Mouse (Mus musculus) thymus, postnatal 4 days (tissue): ENCODE data around the gene Agbl4.

Source experiments
- DNase-seq: peaks from one replicate; pipeline ENCODE4 v3.0.0; 2021

The Agbl4 gene

DNA sequence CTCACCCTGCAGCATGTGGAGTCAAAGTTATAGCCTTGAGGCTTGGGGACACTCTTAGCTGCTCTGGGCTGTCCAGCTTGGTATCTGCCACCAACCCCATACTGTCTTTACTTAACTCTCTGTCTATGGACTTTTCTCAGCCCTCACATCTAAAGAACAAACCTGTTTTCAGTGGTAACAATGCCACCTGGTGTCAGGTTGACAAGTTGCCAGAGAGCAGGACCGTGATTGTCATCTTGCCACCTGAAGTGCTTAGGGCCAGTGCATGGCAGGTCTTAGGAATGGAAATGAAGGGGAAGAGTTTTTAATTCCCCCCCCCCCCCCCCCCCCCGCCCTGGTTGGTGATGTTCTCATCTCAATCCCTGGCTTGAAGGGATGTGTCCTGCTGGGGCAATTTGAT lies 1112.7 kb downstream of the Agbl4 start:
- peak; percentile 8 for DNase-seq

DNA sequence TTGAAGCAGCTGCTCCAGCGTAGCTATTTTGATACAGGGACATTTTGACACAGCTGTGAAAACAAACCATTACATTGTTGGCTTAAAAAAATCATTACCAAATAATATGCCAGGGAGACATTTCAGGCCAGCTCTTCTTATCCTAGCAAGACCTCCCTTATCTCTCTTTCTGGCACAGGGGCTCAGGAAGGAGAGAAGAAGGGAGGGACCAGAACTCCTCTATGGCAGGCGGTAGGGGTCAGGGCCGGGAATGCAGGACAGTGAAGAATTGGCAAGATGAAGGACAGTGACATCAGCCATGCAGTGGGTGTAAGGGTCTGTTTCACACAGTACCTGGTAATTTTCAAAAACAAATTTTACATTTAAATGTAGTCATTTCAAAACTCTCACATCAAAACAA lies 1116.5 kb downstream of the Agbl4 start:
- no peak for DNase-seq

DNA sequence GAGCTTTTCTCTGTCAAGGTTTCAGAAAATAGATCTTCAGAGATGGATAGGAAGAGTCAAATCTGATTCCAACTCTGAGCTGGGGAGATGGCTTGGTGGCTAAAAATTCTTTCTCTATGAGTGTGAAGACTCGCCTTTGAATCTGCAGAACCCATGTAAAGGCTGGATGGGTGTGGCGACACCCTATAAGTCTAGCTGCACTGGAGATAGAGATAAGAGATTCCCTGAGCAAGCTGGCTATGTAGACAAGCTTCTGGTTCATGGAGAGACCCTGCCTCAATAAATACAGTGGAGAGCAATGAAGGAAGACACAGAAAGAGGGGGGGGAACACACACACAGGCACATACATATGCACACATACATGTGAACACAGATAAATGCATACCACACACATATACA lies 1118.7 kb downstream of the Agbl4 start:
- DNase-seq, result no peak

DNA sequence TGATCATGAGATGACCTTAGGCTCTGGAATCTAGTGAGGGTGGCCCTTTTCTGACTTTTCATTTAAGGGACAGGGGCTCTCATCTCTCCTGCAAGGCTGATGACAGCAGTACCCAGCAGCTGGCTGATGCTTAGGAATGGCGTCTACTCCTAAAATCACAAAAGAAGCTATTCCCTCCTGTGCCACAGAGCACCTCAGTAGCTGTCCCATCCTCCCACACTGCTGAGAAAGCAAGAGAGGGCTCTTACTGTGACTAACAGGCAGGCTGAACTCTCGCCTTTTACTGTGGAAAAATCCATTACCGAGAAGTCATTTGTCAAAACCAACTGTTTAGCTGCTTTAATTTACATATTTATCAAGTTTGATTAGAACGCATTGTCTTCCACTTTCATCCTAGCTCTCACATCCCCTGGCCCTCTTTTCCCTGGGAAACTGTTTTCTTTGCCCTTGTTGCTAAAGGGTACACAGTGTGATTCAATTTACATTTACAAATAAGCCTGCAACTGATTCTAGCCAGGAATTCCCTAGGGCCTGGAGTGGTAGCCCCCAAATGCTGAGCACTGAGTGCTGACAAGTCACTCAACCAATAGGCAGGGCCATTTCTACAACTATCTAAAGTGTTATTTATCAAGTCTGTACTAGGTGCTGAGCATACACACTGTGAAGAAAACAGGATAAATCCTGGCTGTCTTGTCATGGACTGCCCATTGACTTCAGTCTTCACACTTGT lies 1119.8 kb downstream of the Agbl4 start:
- DNase-seq, result no peak

DNA sequence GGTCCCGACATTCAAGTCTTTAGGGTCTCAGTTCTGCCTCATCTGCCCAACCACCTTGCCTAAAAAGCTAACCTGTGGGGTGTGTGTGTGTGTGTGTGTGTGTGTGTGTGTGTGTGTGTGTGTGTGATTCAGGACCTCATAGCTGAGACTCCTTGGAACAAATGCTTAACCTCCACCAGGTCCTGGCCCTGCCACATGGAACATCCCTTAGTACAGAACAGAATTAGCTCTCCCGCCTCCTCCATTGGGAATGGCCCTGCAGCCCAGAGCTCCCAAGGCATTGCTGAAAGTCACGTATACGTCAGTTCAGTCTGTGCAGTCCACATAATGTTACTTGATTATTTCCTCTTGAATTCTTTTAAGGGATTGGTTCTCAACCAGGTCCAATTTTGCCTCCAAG lies 1120.7 kb downstream of the Agbl4 start:
- DNase-seq, result no peak

DNA sequence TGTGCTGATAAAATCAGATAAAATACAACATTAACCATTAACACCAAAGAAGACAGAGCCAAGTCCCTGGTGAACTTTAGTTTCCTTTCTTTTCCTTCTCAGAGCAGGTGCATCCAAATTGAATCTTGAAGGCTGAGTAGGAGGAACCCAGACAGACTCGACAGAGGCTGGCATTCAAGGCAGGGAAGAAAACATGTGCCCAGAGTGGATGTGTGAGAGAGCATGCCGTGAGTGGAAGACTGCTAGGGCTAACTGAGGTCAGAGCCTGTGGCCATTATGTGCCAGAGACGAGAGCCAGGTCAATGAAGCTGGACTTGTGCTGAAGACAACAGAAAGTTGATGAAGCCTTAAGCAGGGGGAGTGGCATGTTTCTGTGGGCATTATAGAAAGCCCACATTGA lies 1121.8 kb downstream of the Agbl4 start:
- no peak for DNase-seq

DNA sequence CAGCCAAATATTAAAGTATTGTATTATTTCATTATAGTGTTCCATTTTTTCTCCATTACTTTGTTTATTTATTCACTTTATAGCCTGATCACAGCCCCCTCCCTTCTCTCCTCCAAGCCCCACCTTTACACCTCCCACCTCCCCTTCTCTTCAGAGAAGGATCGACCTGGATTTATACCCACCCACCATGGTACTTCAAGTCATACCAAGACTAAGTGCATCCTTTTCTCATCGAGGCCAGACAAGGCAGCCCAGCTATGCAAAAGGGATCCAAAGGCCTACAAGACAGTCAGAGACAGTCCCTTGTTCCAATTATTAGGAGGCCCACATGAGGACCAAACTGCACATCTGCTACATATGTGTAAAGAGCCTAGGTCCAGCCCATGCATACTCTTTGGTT lies 1122.5 kb downstream of the Agbl4 start:
- DNase-seq, result no peak

DNA sequence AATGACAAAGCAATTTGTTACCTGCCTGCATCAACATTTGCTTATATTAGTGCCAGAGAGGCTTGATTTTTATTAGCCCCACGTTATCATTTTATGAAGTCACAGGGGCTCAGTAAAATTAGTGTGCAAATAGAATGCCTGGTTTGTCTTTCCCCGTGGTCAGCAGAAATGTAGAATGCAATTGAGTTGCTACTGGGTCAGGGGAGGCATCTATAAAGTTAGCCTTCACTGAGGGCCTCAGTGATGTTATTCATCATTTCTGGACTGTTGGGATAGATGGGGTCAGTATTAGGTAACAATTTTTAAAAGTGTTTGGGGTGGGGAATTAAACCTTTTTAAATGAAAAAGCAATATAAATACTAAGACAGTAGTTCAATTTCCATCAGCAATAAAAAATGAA lies 1125.5 kb downstream of the Agbl4 start:
- DNase-seq, result no peak

DNA sequence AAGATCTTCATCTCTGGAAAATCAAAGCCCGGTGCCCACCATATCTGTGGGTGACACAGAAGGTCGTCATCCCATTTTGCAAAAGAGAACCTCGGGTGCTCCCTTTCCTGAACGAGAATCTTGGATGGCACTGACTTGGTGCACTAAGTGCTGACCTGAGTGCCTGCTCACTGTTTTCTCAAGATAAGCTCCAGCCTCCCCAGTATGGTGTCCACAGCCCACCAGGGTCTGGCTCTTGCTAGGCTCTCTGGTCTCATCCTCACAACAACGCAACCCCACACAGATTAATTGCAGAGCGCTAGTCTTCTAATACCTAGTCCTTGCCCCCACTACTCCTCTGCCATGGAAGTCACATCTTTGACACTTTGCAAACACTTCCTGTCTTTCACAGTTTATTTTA lies 1131.5 kb downstream of the Agbl4 start:
- DNase-seq, result no peak

DNA sequence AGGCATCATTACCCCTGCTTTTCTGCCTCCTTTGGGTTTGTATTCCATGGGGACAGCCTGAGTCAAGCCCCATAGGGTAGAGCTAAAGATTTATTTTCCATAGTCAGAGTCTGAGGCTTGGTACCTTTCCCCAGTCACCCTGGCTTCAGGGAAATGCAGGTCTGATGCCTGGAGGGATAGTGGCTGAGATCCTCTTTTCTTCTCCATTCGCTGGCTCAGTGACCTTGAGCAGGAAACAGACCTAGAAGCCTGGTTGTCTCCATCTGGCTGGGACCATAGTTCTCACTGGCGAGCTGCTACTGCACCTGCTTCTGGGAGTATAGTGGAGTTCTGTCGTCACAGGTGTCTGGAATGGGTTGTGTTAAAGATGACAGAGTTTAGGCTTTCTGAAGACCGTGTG lies 1132.5 kb downstream of the Agbl4 start:
- no peak for DNase-seq

DNA sequence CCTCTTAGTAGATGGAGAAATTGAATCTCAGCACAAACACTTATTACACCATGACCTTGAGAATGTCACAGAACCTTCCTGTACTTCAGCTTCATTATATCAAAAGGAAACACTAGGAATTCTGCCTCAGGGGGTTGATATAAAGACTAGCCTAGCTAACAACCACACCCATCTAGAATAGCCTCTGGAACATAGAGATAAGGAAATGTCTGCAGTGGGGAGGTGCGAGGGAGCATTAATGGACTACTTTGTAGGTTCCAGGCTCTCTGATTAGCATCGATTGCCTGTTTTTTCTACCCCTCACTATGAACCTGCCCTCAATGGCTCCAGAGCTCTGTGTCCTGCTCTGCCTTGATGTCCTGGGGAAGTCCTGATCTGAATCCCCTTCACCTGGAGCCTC lies 1133.1 kb downstream of the Agbl4 start:
- DNase-seq, result no peak

DNA sequence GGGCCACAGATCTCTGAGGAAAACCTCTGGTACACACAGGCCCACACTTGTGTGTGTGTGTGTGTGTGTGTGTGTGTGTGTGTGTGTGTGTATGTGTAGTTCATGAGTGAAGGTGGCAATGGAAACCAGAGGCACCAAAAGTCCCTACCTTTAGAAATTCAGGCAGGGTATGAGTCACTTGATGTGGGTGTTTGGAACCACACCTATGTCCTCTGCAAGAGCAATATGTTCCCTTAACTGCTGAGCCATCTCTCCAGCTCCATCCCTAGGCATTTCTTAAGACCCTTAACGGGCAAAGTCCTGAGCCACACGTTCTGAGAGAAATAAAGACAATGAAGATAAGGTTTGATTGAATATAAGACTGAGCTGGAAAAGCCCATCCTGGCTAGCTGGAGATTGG lies 1147.2 kb downstream of the Agbl4 start:
- DNase-seq, result no peak

DNA sequence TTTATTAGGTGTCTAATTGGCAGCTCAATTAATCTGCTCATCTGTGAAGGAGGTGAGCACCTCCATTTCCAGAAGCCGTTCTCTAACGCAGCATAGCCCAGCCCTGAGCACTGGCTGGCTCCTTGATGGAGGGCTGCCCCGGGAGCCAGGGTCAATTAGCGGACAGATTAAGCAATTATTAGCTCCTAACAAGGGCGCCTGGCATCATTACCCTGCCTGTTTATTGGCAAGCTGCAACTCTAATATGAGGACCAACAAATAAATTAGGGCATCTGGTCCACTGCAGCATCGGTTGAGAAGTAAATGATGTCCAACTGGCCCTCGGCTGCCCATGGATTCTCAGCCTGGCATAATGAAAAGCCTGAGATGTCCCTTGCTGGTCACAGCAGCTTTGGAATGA lies 1148.5 kb downstream of the Agbl4 start:
- DNase-seq, result no peak

DNA sequence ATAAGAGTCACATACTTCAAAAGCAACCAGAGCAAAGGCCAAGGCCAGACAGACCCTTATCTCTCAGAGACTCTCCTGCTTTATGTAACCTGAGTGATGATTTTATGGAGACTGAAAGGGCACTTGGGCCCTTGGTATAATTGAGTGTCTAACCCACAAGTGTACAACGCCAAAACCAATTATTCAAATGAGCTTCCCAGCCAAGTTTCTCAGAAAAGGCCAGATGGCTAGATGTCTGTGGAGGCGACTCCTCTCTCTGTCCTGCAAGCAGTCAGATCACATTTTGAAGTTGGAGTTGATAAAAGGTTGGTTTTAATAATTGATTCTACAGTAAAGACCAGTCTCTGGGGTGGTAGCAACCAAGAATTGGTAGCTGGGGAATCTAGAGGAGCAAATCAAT lies 1158.0 kb downstream of the Agbl4 start:
- DNase-seq, result no peak

DNA sequence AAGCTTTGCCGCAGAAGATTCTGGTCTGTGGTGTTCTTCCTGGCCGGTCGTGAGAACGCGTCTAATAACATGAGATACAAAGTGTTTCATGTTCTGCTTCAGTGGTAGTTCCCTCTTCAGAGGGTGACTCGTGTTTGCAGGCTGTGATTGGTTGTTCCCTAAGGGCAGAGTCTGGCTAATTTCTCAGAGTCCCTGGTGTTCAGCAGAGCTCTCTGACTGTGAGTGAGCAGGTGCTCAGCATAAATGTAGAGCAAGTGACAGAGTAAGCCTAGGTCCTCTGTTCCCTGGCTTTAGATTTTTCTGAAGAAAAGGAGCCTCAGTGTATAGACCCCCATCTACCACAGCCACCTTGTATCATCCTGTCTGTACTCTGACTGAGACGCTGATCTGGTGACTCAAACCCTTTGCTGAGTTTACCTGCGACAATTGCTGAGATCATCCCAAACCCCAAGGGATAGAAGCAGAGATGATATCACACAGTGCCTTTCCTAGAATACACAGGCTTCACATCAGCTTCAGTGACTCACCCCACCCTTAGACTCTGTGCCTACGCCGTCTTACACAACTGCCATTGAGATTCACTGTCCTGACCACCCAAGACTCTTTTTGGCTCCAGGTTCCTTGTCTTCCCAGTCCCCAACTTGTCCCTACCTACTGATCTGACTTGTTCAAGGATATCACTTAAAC lies 1179.8 kb downstream of the Agbl4 start:
- no peak for DNase-seq

DNA sequence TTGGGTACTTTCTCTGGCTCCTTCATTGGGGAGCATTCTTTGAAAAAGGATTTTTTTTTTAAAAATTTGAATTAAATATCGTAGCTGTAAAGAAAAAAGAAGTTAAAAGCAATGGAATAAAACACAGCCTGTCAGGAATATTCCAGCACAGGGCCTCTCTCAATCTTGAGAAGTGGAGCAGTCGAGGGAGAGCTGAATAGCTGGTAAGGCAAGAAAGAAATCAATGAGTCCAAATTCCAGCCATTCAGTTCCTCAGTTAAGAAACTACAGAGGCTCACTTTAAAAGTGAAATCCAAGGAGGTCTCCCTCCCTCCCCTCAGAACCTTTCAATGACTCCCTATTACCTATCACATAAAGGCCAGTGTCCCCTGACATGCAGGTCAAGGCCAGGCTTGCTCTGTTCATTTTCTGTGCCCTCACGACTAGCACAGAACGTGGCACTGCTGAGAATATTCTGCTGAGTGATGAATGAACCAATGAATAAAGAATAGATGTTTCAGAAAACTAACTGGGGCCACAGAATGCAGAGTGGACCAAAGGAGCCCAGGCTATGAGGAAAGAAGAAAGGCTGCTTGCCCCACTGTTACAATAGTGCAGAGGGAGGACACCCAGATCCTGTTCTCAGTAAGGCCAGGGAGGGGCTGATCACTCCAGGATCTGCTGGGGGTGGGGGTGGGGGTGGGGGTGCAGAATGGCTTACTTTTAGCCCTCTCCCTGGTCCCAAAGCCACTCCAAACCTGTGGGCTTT lies 1181.8 kb downstream of the Agbl4 start:
- no peak for DNase-seq

DNA sequence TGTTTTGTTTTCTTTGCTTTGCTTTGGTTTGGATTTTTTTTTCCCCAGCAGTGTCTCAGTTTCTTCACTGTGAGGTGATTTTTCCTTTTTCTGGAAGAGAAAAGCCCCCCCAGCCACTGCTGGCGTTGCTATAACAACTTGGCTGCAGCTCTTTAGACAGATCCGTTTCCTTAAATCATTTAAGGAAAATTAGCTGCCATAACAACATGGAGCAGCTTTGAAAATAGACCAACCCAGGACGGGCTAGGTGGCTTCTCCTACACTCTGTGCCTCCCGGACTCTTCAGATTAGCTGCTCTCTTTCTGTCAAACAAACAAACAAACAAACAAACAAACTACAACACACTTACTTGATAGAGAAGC lies 1182.4 kb downstream of the Agbl4 start:
- no peak for DNase-seq

DNA sequence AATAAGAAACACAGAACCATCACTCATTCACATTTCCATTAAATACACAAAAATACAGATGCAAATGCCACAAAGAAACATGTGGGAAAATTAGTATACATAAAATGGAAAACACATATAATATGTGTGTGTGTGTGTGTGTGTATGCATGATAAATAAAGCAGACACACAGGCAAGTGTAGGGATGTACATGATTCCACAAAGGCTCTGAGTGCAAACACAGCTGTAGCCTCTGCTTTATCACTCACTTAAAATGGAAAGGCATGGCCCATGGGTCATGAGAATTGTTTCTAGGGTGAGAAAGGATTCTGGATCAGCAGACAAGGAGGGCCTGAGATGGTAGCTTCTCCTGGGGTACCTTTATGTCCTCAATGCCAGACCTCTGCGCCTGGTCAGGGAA lies 1182.8 kb downstream of the Agbl4 start:
- DNase-seq, result no peak

DNA sequence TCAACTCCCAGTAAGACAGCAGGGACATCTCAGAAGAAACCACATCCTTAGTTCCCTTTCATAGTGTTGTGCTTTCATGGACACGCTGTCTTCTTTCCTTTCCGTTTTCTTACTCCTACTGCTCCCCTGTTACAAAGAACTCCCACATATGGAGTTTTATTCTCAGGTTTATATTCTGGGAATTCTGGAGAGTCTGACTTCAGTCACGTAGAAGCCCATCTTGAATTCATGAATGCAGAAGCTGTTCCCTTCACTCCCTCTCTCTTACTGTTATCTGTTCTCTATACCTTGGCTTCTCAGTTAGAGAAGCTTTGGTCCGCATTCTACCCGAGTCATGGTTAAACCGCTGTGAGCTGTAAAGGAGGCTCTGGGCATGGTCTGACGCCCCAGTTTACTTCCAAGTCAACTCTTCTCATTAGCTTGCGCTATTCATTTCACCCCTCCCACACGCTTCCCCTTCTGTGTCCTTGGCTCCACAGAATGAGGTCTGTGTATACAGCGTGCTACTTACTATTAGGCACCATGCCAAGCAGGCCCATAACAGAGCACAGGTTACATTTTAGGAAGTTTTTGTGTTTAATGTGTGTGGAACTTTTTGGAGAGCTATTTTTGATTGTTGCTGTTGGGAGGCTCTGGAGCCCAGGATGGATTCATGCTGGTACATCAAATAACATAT lies 1186.2 kb downstream of the Agbl4 start:
- DNase-seq, result no peak

DNA sequence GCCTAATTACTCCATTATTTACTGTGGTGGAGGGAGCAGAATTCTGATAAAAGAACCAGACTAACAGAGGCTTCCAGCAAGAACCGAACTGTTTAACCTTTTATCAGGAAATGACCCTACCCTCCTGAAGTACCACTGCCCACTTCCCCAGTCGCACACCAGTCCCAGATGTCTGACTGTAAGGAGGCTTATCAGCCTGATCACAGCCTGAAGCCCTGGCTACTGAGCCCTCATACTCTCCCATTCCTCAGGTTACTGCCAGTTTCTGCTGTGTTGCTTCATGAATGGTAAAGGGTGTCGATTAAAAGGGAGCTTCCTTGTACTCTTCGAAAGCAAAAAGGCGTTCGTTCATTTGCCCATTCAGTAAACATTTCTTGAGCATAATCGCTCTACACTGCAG lies 1186.8 kb downstream of the Agbl4 start:
- DNase-seq, result no peak

DNA sequence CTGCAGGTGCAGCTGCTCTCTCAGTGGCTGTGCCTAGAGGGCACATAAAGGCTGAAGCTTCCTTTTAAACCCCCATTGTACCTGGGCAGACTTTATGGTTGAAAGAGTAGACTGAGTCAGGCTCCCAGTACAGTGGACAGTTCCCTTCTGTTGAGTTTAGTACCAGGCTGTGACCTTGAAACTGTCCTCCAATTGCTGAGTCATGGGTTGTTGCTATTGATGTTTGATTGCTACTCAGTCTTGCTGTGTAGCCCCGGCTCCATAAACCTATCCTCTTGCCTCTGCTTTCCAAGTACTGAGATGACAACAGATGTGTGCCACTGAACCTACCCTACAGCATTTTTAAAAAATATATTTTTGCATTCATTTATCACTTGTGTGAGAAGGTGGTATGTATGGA lies 1190.8 kb downstream of the Agbl4 start:
- no peak for DNase-seq

DNA sequence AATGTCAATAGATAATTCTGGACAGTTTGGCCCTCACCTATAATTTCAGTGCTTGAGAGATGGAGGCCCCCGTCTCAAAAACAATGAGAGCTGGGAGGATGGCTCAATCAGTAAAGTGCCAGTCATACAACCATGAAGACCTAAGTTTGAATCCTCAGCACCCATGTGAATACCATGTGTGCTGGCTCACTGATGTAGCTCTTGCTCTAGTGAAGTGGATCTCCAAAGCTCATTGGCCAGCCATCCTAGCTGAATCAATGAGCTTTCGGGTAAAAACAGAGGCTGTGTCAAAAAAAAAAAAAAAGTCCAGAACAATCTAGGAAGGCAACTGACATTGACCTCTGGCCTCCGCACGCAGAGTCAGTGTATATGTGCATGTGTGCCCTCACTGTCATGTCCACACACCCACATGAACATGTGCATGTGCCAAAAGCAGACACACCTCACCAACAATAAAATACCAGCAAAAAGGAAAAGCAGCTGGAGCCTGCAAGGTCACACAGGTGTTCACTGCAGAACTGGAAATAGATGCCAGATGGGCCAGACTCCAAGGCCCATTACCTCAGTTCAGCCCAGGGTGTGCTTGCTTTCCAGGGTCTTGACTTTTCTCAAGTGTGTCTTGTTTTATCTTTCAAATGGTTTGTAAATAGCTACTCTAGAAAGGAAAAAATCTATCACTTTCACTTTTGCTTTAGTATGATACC lies 1192.2 kb downstream of the Agbl4 start:
- no peak for DNase-seq

DNA sequence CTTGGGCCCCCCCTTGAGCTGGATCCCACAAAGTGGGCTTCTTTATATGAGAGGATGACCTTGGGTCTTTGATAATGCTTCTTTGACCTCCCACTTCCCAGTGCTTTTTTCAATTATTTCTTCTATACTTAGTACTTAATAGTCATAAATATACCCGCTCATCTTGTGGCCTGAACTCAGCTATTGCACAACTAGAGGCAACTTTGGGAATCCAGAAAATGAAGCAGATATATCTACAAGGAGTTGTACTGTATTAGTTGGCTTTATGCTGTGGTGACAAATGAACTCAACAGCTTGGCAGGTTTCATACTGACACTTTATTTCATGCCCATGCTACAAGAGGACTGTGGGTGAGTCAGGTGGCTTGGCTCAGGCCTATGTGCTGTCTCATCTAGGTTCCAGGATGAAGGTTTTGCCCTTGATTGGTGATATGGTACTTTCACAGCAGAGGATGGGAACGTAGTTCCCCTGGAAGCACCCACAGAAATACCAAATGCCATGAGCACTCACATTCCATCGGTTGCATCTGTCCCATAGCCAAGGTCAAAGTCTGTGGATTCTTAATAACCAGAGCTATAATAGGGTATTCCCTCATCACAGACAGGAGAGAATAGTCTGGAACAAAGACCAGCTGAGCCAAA lies 1197.3 kb downstream of the Agbl4 start:
- DNase-seq, result no peak
